Mouse (Mus musculus) myocyte (in vitro differentiated cells): ENCODE measurements at regions not wholly inside any gene's neighbourhood (a gene's known extent, or its start where the extent isn't known, plus 50 kb on each side); places are given as distances from the start of the nearest gene placed in this dataset.

Experiments
- H3K27me3 ChIP-seq: one replicate; pipeline ENCODE4 v1.6.1; 2011; ENCODE audit not compliant: control insufficient read depth, insufficient read depth, insufficient read length
- H3K36me3 ChIP-seq: one replicate; pipeline ENCODE4 v1.6.1; 2011; ENCODE audit not compliant: control insufficient read depth, insufficient read depth
- H3K4me2 ChIP-seq: one replicate; pipeline ENCODE4 v1.6.1; 2011; ENCODE audit warnings: low read depth, control low read depth
- H3K4me3 ChIP-seq: one replicate; pipeline ENCODE4 v1.5.1; 2011; ENCODE audit warnings: mild to moderate bottlenecking, control low read depth, moderate library complexity
- H3K79me2 ChIP-seq: one replicate; pipeline ENCODE4 v1.6.1; 2011; ENCODE audit not compliant: control insufficient read depth, insufficient read depth
- H3ac ChIP-seq: one replicate; pipeline ENCODE4 v1.6.1; 2011; ENCODE audit not compliant: control insufficient read depth, insufficient read length
- CEBPB ChIP-seq: IDR thresholded peaks from 2 replicates; pipeline ENCODE4 v1.6.1; 2011; ENCODE audit warnings: mild to moderate bottlenecking, moderate library complexity; ENCODE audit not compliant: poor library complexity, insufficient read depth, severe bottlenecking
- E2F4 ChIP-seq: IDR thresholded peaks from one replicate; pipeline ENCODE4 v1.6.1; 2011; ENCODE audit warnings: mild to moderate bottlenecking, control low read depth, moderate library complexity; ENCODE audit not compliant: insufficient read depth
- MAX ChIP-seq: IDR thresholded peaks from one replicate; pipeline ENCODE4 v1.6.1; 2011; ENCODE audit warnings: low read depth, mild to moderate bottlenecking, control low read depth
- MYOD1 ChIP-seq, 3 experiments: IDR thresholded peaks; one replicate each; pipeline ENCODE4 v1.6.1; 2011; ENCODE audit warnings: control low read depth in 2 of 3, low read depth in 2 of 3, mild to moderate bottlenecking in 2 of 3, moderate library complexity in 1 of 3; ENCODE audit not compliant: insufficient read length in 2 of 3, control insufficient read depth in 1 of 3
- MYOG ChIP-seq, 3 experiments: IDR thresholded peaks; one replicate each; pipeline ENCODE4 v1.6.1; 2011; ENCODE audit warnings: control low read depth in 2 of 3, low read depth in 2 of 3, mild to moderate bottlenecking in 2 of 3; ENCODE audit not compliant: insufficient read length in 2 of 3, control insufficient read depth in 1 of 3, insufficient read depth in 1 of 3
- POLR2A ChIP-seq: IDR thresholded peaks from one replicate; pipeline ENCODE4 v1.6.1; 2011; ENCODE audit warnings: low read depth, mild to moderate bottlenecking, control low read depth, moderate library complexity; ENCODE audit not compliant: insufficient read length
- POLR2AphosphoS2 ChIP-seq: IDR thresholded peaks from one replicate; pipeline ENCODE4 v1.6.1; 2011; ENCODE audit warnings: low read depth, control low read depth; ENCODE audit not compliant: insufficient read length
- REST ChIP-seq: IDR thresholded peaks from one replicate; pipeline ENCODE4 v1.6.1; 2011; ENCODE audit warnings: mild to moderate bottlenecking, control low read depth, moderate library complexity; ENCODE audit not compliant: insufficient read depth, insufficient read length
- SRF ChIP-seq: IDR thresholded peaks from one replicate; pipeline ENCODE4 v1.6.1; 2011; ENCODE audit warnings: low read depth; ENCODE audit not compliant: control insufficient read depth, insufficient read length
- TCF12 ChIP-seq: IDR thresholded peaks from one replicate; pipeline ENCODE4 v1.6.1; 2011; ENCODE audit warnings: mild to moderate bottlenecking, control low read depth; ENCODE audit not compliant: poor library complexity, insufficient read depth, severe bottlenecking
- TCF3 ChIP-seq: IDR thresholded peaks from one replicate; pipeline ENCODE4 v1.6.1; 2011; ENCODE audit warnings: low read depth, control low read depth; ENCODE audit not compliant: insufficient read length
- USF1 ChIP-seq: IDR thresholded peaks from one replicate; pipeline ENCODE4 v1.6.1; 2011; ENCODE audit warnings: low read depth, mild to moderate bottlenecking, control low read depth, moderate library complexity

- H3K27me3 ChIP-seq: no peaks in the 10 kb centered on the region
- H3K4me3 ChIP-seq: no peak overlapping the region
- no peaks in the 10 kb centered on the region for H3K79me2 ChIP-seq
- H3K36me3 ChIP-seq: no peaks in the 10 kb centered on the region
- no peak overlapping the region for H3K4me2 ChIP-seq
- TF ChIP-seq REST (no peak), POLR2A (no peak), TCF12 (no peak), MYOD1 (IDR thresholded peaks at IDR 0.05; ENCODE audit: control insufficient read depth in 1 of 3, insufficient read length in 2 of 3, low read depth in 2 of 3) (no peak), SRF (no peak), MAX (no peak), USF1 (no peak), POLR2AphosphoS2 (no peak), MYOG (IDR thresholded peaks at IDR 0.05; ENCODE audit: control insufficient read depth in 1 of 3, insufficient read depth in 1 of 3, insufficient read length in 2 of 3, low read depth in 2 of 3) (no peak), TCF3 (no peak), CEBPB (no peak), E2F4 (no peak)
- no peak overlapping the region for H3ac ChIP-seq
Observed at GRCm38 (mm10) chr5:74924031-74924533, 120.5 kb downstream of the Chic2 start.

GRCm38 (mm10) chr5:74923337-74923736 is 121.2 kb downstream of the Chic2 start:
- Histone ChIP-seq H3K4me3 (no peak overlapping the region), H3ac (no peak overlapping the region), H3K27me3 (no peaks in the 10 kb centered on the region), H3K79me2 (no peaks in the 10 kb centered on the region), H3K4me2 (no peak overlapping the region), H3K36me3 (no peaks in the 10 kb centered on the region)
- TF ChIP-seq POLR2AphosphoS2 (no peak), CEBPB (no peak), REST (no peak), TCF3 (no peak), SRF (no peak), MYOG (IDR thresholded peaks at IDR 0.05; ENCODE audit: control insufficient read depth in 1 of 3, insufficient read depth in 1 of 3, insufficient read length in 2 of 3, low read depth in 2 of 3) (no peak), POLR2A (no peak), TCF12 (no peak), USF1 (no peak), MAX (no peak), MYOD1 (IDR thresholded peaks at IDR 0.05; ENCODE audit: control insufficient read depth in 1 of 3, insufficient read length in 2 of 3, low read depth in 2 of 3) (no peak), E2F4 (no peak)

- H3K79me2 ChIP-seq: no peaks in the 10 kb centered on the region
- H3K4me3 ChIP-seq: no peak overlapping the region
- no peaks in the 10 kb centered on the region for H3K36me3 ChIP-seq
- no peaks in the 10 kb centered on the region for H3K27me3 ChIP-seq
- no peak overlapping the region for H3ac ChIP-seq
- H3K4me2 ChIP-seq: no peak overlapping the region
- TF ChIP-seq E2F4: no peak
- TF ChIP-seq TCF3: no peak
- no peak for TF ChIP-seq USF1
- no peak for TF ChIP-seq REST
Observed at GRCm38 (mm10) chr5:74922881-74923280, 121.7 kb downstream of the Chic2 start.

GRCm38 (mm10) chr5:74920939-74921338 is 123.6 kb downstream of the Chic2 start:
- H3K36me3 ChIP-seq: no peaks in the 10 kb centered on the region
- no peak overlapping the region for H3K4me3 ChIP-seq
- TF ChIP-seq POLR2A (no peak), MAX (no peak), MYOG (IDR thresholded peaks at IDR 0.05; ENCODE audit: control insufficient read depth in 1 of 3, insufficient read depth in 1 of 3, insufficient read length in 2 of 3, low read depth in 2 of 3) (no peak), SRF (no peak)
- no peaks in the 10 kb centered on the region for H3K27me3 ChIP-seq
- no peak overlapping the region for H3ac ChIP-seq
- H3K79me2 ChIP-seq: no peaks in the 10 kb centered on the region
- H3K4me2 ChIP-seq: no peak overlapping the region

GRCm38 (mm10) chr5:74920490-74920889 is 124.1 kb downstream of the Chic2 start:
- no peak overlapping the region for H3K4me2 ChIP-seq

More at GRCm38 (mm10) chr5:74920490-74920889, 124.1 kb downstream of the Chic2 start:
- H3K27me3 ChIP-seq: no peaks in the 10 kb centered on the region
- H3K4me3 ChIP-seq: no peak overlapping the region
- H3K79me2 ChIP-seq: no peaks in the 10 kb centered on the region
- H3ac ChIP-seq: no peak overlapping the region
- TF ChIP-seq E2F4 (no peak), USF1 (no peak), TCF12 (no peak), TCF3 (no peak), MYOD1 (IDR thresholded peaks at IDR 0.05; ENCODE audit: control insufficient read depth in 1 of 3, insufficient read length in 2 of 3, low read depth in 2 of 3) (no peak), CEBPB (no peak)
- no peaks in the 10 kb centered on the region for H3K36me3 ChIP-seq
